Mouse (Mus musculus): ENCODE measurements around the gene Lrba. TPM values are rescaled to one million over a fixed set of nuclear protein-coding genes. Genes with fewer than 3 reads are reported as not detected.

The Lrba gene
- polyA plus RNA-seq, 1 experiment from 2014 or later, result 9.2 TPM

DNA sequence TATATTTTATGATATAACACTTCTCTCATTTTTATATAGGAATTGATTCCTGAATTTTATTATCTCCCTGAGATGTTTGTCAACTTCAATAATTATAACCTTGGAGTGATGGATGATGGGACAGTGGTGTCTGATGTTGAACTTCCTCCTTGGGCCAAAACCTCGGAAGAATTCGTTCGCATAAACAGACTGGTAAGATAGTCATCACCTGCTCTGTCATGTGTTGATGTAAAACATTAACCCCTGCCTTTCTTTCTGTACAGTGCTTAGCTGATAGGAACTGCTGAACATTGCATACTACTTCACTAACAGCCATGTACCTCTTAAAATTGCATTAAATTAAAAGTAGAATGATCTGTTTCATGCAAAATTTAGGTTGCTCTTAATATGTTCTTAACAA is 439.9 kb downstream of the Lrba start:
- Histone ChIP-seq H3K27me3 (replicated peaks; ENCODE audit: control insufficient read depth, insufficient read depth, low read length) (no peaks in the 10 kb centered on the region), H3K4me1 (ENCODE audit: control insufficient read depth, insufficient read depth, low read length) (peaks cover 4% of the 10 kb centered on the region; the same call in 1 of the 2 replicates), H3K4me3 (ENCODE audit: low read depth, low read length) (no peak overlapping the region), H3K36me3 (ENCODE audit: control insufficient read depth, insufficient read depth, low read length) (no peaks in the 10 kb centered on the region), H3K4me2 (ENCODE audit: low read depth, low read length) (no peak overlapping the region), H3K27ac (replicated peaks; ENCODE audit: low read depth, low read length) (no peak overlapping the region), H3K9ac (ENCODE audit: low read depth, low read length) (no peak overlapping the region), H3K9me3 (ENCODE audit: control insufficient read depth, low read length) (no peaks in the 10 kb centered on the region)
- 28% methylated on average over 3 of the region's 3 CpGs for WGBS
- DNase-seq (ENCODE audit: low spot score) (no peak), ATAC-seq (ENCODE audit: low read depth) (no peak)

DNA sequence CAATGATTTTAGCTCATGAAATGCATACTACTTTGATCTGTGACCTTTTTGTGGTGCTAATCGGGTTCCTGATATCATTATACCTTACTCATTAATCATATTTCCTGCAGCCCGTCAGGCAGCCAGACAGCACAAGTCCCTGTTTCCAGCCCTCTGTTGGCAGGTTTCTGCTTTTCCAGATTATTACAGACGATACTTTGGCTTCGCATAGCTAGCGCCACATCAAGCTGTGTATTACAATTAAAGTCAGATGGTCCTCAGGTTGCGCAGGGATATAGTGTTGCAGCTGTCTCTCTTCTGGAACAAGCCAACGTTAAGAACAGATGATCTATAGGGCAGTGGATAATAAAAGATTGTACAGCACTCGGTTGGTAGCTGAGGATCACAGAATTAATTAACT is 443.7 kb downstream of the Lrba start:
- no peaks in the 10 kb centered on the region for H3K9me3 ChIP-seq (ENCODE audit: control insufficient read depth, low read length)
- H3K9ac ChIP-seq (ENCODE audit: low read depth, low read length), result no peak overlapping the region
- DNase-seq (ENCODE audit: low spot score) (peak; percentile 65), ATAC-seq (ENCODE audit: low read depth) (no peak)
- H3K4me1 ChIP-seq (ENCODE audit: control insufficient read depth, insufficient read depth, low read length), result 0 out of 2 replicates have a peak, but pooled peaks cover 4% of the 10 kb centered on the region
- H3K4me2 ChIP-seq (ENCODE audit: low read depth, low read length), result no peak overlapping the region
- H3K27me3 ChIP-seq (replicated peaks; ENCODE audit: control insufficient read depth, insufficient read depth, low read length), result no peaks in the 10 kb centered on the region
- H3K36me3 ChIP-seq (ENCODE audit: control insufficient read depth, insufficient read depth, low read length), result no peaks in the 10 kb centered on the region
- H3K4me3 ChIP-seq (ENCODE audit: low read depth, low read length), result no peak overlapping the region
- WGBS, result 25% methylated on average over 8 of the region's 8 CpGs
- H3K27ac ChIP-seq (replicated peaks; ENCODE audit: low read depth, low read length), result no peak overlapping the region

DNA sequence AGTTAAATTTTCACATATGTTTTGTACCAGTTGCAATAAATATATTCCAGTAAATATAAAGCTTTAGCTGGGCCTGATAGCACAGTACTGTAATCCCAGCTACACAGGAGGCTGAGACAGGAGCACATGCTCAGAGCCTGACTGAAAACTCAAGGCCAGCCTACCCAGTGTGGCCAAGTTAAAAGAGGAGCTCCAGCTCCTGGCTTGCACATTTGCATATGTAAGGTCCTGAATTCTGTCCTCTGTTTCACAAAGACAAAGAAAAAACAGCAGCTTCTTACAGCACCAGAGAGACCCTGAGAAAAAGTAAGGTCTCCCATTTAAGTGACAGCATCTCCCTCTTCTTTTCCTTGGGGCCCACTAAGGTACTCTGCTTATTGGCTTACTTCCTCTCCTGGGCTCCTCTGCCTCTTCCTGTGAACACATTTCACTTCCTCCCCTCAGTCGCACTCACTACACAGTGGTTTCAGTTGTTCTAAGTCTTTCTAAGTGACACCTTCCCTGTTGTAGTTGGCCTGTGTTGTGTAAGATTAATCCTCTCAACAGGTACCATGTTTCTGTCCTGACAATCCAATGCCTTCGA is 453.2 kb downstream of the Lrba start:
- DNase-seq (ENCODE audit: low spot score) (no peak), ATAC-seq (ENCODE audit: low read depth) (no peak)
- no peaks in the 10 kb centered on the region for H3K4me1 ChIP-seq (ENCODE audit: control insufficient read depth, insufficient read depth, low read length)
- H3K27ac ChIP-seq (replicated peaks; ENCODE audit: low read depth, low read length), result no peak overlapping the region
- H3K36me3 ChIP-seq (ENCODE audit: control insufficient read depth, insufficient read depth, low read length), result no peaks in the 10 kb centered on the region
- H3K9me3 ChIP-seq (ENCODE audit: control insufficient read depth, low read length), result no peaks in the 10 kb centered on the region
- H3K4me3 ChIP-seq (ENCODE audit: low read depth, low read length), result no peak overlapping the region
- no peak overlapping the region for H3K9ac ChIP-seq (ENCODE audit: low read depth, low read length)
- no peak overlapping the region for H3K4me2 ChIP-seq (ENCODE audit: low read depth, low read length)
- WGBS, result 57% methylated on average over 2 of the region's 2 CpGs
- no peaks in the 10 kb centered on the region for H3K27me3 ChIP-seq (replicated peaks; ENCODE audit: control insufficient read depth, insufficient read depth, low read length)

DNA sequence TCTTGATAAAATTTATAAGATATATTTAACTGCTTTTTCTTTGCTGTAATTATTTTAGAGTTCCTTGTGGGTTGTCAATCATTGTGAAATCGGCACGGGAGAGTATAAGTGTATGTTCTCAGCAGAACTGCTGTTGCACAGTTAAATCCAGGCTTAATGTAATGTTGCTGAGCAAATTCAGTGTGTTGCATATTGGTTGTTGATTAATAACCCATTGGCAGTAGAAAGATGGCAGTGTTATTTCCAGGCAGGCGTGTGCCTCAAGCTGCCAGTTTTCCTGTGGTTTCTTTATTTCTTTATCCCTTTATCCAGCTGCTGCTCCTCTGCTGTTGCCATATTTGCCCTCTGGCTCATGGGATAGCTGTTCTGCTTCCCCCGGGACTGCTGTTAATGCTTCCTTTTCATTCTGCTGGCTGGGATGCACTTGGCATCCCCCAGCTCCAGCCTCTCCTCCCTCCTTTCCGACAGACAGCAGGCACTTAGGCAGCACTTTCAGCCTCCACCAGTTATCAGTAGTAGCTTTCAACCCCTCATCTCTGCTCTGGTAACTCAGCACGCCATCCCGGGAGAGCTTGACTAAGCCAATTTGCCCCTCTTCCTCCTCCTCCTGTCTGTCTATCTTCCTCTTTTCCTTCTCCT is 463.2 kb downstream of the Lrba start:
- DNase-seq (ENCODE audit: low spot score) (peak; percentile 68), ATAC-seq (ENCODE audit: low read depth) (peak; percentile 85)
- no peaks in the 10 kb centered on the region for H3K36me3 ChIP-seq (ENCODE audit: control insufficient read depth, insufficient read depth, low read length)
- H3K27ac ChIP-seq (replicated peaks; ENCODE audit: low read depth, low read length), result peak overlapping the region; percentile 62; the same call in 1 of the 2 replicates
- H3K9ac ChIP-seq (ENCODE audit: low read depth, low read length), result no peak overlapping the region
- no peaks in the 10 kb centered on the region for H3K27me3 ChIP-seq (replicated peaks; ENCODE audit: control insufficient read depth, insufficient read depth, low read length)
- H3K4me1 ChIP-seq (ENCODE audit: control insufficient read depth, insufficient read depth, low read length), result peaks cover 6% of the 10 kb centered on the region; the same call in 1 of the 2 replicates
- 0 out of 2 replicates have a peak overlapping the region, but pooled peaks have one; percentile 2 for H3K4me2 ChIP-seq (ENCODE audit: low read depth, low read length)
- H3K4me3 ChIP-seq (ENCODE audit: low read depth, low read length), result no peak overlapping the region
- H3K9me3 ChIP-seq (ENCODE audit: control insufficient read depth, low read length), result no peaks in the 10 kb centered on the region
- WGBS, result 31% methylated on average over 7 of the region's 7 CpGs

DNA sequence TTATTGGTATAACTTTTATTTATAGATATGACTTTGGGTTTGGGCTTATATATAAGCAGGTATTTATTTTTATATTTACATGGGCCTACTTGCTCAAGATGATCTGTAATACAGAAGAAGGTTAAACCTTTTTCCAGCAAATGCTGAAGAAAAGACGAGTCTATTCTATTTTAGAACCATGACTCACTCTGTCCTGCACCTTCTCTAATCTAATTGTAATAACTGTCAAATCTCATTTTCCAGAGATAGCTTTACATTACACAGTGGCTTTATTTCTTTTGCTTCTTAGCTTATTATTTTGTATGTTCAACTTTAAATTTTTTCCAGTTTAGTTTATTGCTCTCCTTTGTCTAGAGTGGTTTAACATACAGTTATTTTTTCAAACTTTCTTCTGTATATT is 464.0 kb downstream of the Lrba start:
- Histone ChIP-seq H3K9ac (ENCODE audit: low read depth, low read length) (no peak overlapping the region), H3K36me3 (ENCODE audit: control insufficient read depth, insufficient read depth, low read length) (no peaks in the 10 kb centered on the region), H3K27ac (replicated peaks; ENCODE audit: low read depth, low read length) (no peak overlapping the region; the same call in 1 of the 2 replicates), H3K4me2 (ENCODE audit: low read depth, low read length) (no peak overlapping the region), H3K4me1 (ENCODE audit: control insufficient read depth, insufficient read depth, low read length) (peaks cover 6% of the 10 kb centered on the region; the same call in 1 of the 2 replicates), H3K27me3 (replicated peaks; ENCODE audit: control insufficient read depth, insufficient read depth, low read length) (no peaks in the 10 kb centered on the region), H3K9me3 (ENCODE audit: control insufficient read depth, low read length) (no peaks in the 10 kb centered on the region), H3K4me3 (ENCODE audit: low read depth, low read length) (no peak overlapping the region)
- no peak for DNase-seq (ENCODE audit: low spot score)
- WGBS, result 37% methylated on average over 1 of the region's 1 CpGs
- no peak for ATAC-seq (ENCODE audit: low read depth)

DNA sequence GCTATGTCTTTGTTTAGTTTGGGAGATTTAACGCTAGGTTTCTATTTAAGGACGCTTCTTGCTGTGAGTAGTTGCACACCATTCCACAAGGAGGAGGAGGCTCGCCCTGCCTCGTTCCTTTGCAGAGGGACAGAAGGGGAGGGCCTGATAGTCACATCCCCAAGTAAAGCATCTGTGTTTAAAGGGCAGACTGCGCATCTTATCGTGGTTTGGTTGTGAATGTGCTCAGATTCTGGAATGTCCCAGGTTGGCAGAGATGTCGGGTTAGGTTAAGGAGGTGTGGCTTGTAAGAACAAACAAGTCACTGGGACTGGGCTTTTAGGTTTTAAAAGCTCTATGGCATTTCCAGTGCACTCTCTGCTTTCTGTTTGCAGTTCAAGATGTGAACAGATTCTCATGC is 464.8 kb downstream of the Lrba start:
- Histone ChIP-seq H3K4me3 (ENCODE audit: low read depth, low read length) (no peak overlapping the region), H3K9ac (ENCODE audit: low read depth, low read length) (no peak overlapping the region), H3K4me2 (ENCODE audit: low read depth, low read length) (peak overlapping the region; percentile 3; the same call in 1 of the 2 replicates), H3K9me3 (ENCODE audit: control insufficient read depth, low read length) (no peaks in the 10 kb centered on the region), H3K36me3 (ENCODE audit: control insufficient read depth, insufficient read depth, low read length) (no peaks in the 10 kb centered on the region), H3K27me3 (replicated peaks; ENCODE audit: control insufficient read depth, insufficient read depth, low read length) (no peaks in the 10 kb centered on the region), H3K27ac (replicated peaks; ENCODE audit: low read depth, low read length) (no peak overlapping the region), H3K4me1 (ENCODE audit: control insufficient read depth, insufficient read depth, low read length) (peaks cover 6% of the 10 kb centered on the region; the same call in 1 of the 2 replicates)
- DNase-seq (ENCODE audit: low spot score) (no peak), ATAC-seq (ENCODE audit: low read depth) (no peak)
- 17% methylated on average over 7 of the region's 7 CpGs for WGBS

DNA sequence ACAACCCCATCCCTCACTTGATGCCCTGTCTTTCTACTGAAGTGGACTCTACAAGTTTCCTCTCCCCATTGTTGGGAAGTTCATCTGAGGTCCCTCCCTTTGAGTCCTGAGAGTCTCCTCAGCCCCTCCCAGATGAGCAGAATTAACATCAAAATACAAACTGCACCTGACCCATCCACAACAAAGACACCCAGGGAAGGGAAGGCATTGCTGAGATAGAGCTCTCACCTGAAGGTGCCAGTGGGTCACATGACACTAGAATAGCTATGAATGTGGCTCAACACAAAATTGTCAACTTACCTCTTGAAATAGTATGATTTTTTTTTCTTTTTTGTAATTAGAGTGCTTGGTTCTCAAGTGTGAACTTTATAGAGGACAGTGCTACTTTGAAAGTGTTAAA is 468.3 kb downstream of the Lrba start:
- Histone ChIP-seq H3K9me3 (ENCODE audit: control insufficient read depth, low read length) (no peaks in the 10 kb centered on the region), H3K4me3 (ENCODE audit: low read depth, low read length) (no peak overlapping the region), H3K27me3 (replicated peaks; ENCODE audit: control insufficient read depth, insufficient read depth, low read length) (no peaks in the 10 kb centered on the region), H3K4me1 (ENCODE audit: control insufficient read depth, insufficient read depth, low read length) (peaks cover 3% of the 10 kb centered on the region; the same call in 1 of the 2 replicates), H3K27ac (replicated peaks; ENCODE audit: low read depth, low read length) (no peak overlapping the region), H3K4me2 (ENCODE audit: low read depth, low read length) (no peak overlapping the region), H3K9ac (ENCODE audit: low read depth, low read length) (no peak overlapping the region), H3K36me3 (ENCODE audit: control insufficient read depth, insufficient read depth, low read length) (no peaks in the 10 kb centered on the region)
- no peak for ATAC-seq (ENCODE audit: low read depth)
- DNase-seq (ENCODE audit: low spot score), result no peak

DNA sequence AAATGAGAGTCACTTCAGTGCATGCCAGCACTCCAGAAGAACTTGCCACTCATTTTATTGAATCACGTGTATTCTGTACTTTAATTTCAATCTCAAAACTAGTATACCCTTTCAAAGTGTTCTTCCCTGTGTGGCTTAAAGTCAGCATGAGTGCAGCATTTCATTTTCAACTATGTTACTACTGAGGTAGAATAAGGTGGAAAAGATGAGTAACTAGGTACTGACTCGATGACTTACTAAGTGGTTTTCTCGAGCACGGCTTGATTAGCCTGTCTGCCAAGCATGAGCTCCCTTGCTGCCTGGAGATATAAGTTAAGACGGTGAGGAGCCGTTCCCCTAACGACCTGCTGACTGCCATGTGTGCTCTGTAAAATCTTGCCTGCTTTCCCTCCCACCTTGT is 469.1 kb downstream of the Lrba start:
- Histone ChIP-seq H3K27ac (replicated peaks; ENCODE audit: low read depth, low read length) (no peak overlapping the region), H3K9ac (ENCODE audit: low read depth, low read length) (no peak overlapping the region), H3K9me3 (ENCODE audit: control insufficient read depth, low read length) (no peaks in the 10 kb centered on the region), H3K4me2 (ENCODE audit: low read depth, low read length) (no peak overlapping the region), H3K36me3 (ENCODE audit: control insufficient read depth, insufficient read depth, low read length) (no peaks in the 10 kb centered on the region), H3K27me3 (replicated peaks; ENCODE audit: control insufficient read depth, insufficient read depth, low read length) (no peaks in the 10 kb centered on the region), H3K4me1 (ENCODE audit: control insufficient read depth, insufficient read depth, low read length) (no peaks in the 10 kb centered on the region; the same call in 1 of the 2 replicates), H3K4me3 (ENCODE audit: low read depth, low read length) (no peak overlapping the region)
- 67% methylated on average over 7 of the region's 7 CpGs for WGBS
- DNase-seq (ENCODE audit: low spot score) (no peak), ATAC-seq (ENCODE audit: low read depth) (no peak)

DNA sequence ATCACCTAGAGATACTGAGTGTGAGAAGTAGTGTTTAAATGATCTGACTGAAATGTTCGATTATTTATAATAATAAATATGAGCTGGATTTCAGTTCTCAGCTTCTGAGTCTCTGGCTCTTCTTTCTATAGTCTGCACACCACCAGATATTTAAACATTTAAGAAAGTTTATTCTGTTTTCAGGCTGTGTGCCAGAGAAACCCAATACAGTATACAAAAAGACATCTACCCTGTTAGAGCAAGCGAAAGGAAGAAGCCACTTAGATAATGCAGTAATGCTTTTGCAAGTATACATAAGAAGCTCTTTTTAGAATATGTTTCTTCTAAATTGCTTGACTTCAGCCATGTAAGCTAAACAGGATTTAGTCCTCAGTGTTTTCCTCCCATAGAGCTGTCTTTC is 474.5 kb downstream of the Lrba start:
- Histone ChIP-seq H3K4me2 (ENCODE audit: low read depth, low read length) (no peak overlapping the region), H3K36me3 (ENCODE audit: control insufficient read depth, insufficient read depth, low read length) (no peaks in the 10 kb centered on the region), H3K4me1 (ENCODE audit: control insufficient read depth, insufficient read depth, low read length) (0 out of 2 replicates have a peak, but pooled peaks cover 7% of the 10 kb centered on the region), H3K27ac (replicated peaks; ENCODE audit: low read depth, low read length) (no peak overlapping the region), H3K9ac (ENCODE audit: low read depth, low read length) (no peak overlapping the region), H3K4me3 (ENCODE audit: low read depth, low read length) (no peak overlapping the region), H3K27me3 (replicated peaks; ENCODE audit: control insufficient read depth, insufficient read depth, low read length) (no peaks in the 10 kb centered on the region), H3K9me3 (ENCODE audit: control insufficient read depth, low read length) (no peaks in the 10 kb centered on the region)
- 66% methylated on average over 2 of the region's 2 CpGs for WGBS
- DNase-seq (ENCODE audit: low spot score) (peak; percentile 52), ATAC-seq (ENCODE audit: low read depth) (no peak)

All from embryonic facial prominence, embryonic 14.5 days (tissue).